Mouse (Mus musculus): ENCODE measurements at regions not wholly inside any gene's neighbourhood (a gene's known extent, or its start where the extent isn't known, plus 50 kb on each side); places are given as distances from the start of the nearest gene placed in this dataset.

- H3K4me3 ChIP-seq: no peak overlapping the region
- H3K4me1 ChIP-seq: peaks cover 8% of the 10 kb centered on the region
- no peak overlapping the region for H3K27ac ChIP-seq
- H3K4me2 ChIP-seq (replicated peaks): no peak overlapping the region
- H3K9ac ChIP-seq: no peak overlapping the region
- ATAC-seq (ENCODE audit: low FRiP score, low read depth): no peak
- no peaks in the 10 kb centered on the region for H3K27me3 ChIP-seq
- 75% methylated on average over 6 of the region's 6 CpGs for WGBS
- H3K9me3 ChIP-seq: no peaks in the 10 kb centered on the region; the same call in 1 of the 2 replicates
- no peaks in the 10 kb centered on the region for H3K36me3 ChIP-seq
Measured at GRCm38 (mm10) chr1:42025781-42026180, 669.8 kb upstream of the Pou3f3 start.

- Histone ChIP-seq H3K9ac (no peak overlapping the region), H3K4me3 (no peak overlapping the region), H3K4me2 (replicated peaks) (peak overlapping the region; percentile 34), H3K27me3 (no peaks in the 10 kb centered on the region), H3K36me3 (no peaks in the 10 kb centered on the region), H3K4me1 (peaks cover 8% of the 10 kb centered on the region), H3K27ac (no peak overlapping the region), H3K9me3 (no peaks in the 10 kb centered on the region; the same call in 1 of the 2 replicates)
- no peak for ATAC-seq (ENCODE audit: low FRiP score, low read depth)
- WGBS: 15% methylated on average over 5 of the region's 5 CpGs
Measured at GRCm38 (mm10) chr1:42026423-42026822, 669.1 kb upstream of the Pou3f3 start.

GRCm38 (mm10) chr1:42033786-42034185 is 661.8 kb upstream of the Pou3f3 start:
- no peaks in the 10 kb centered on the region for H3K9me3 ChIP-seq
- H3K27ac ChIP-seq: no peak overlapping the region
- no peaks in the 10 kb centered on the region for H3K36me3 ChIP-seq
- H3K27me3 ChIP-seq: no peaks in the 10 kb centered on the region
- no peaks in the 10 kb centered on the region for H3K4me1 ChIP-seq
- no peak overlapping the region for H3K4me3 ChIP-seq
- ATAC-seq (ENCODE audit: low FRiP score, low read depth): no peak
- no peak overlapping the region for H3K9ac ChIP-seq
- 86% methylated on average over 2 of the region's 2 CpGs for WGBS
- no peak overlapping the region for H3K4me2 ChIP-seq (replicated peaks)

GRCm38 (mm10) chr1:42035371-42035770 is 660.2 kb upstream of the Pou3f3 start:
- Histone ChIP-seq H3K4me2 (replicated peaks) (no peak overlapping the region), H3K27ac (no peak overlapping the region), H3K9me3 (no peaks in the 10 kb centered on the region), H3K4me3 (no peak overlapping the region), H3K9ac (no peak overlapping the region), H3K4me1 (no peaks in the 10 kb centered on the region), H3K27me3 (no peaks in the 10 kb centered on the region), H3K36me3 (no peaks in the 10 kb centered on the region)
- 87% methylated on average over 4 of the region's 4 CpGs for WGBS
- ATAC-seq (ENCODE audit: low FRiP score, low read depth): no peak

GRCm38 (mm10) chr1:42041544-42041943 is 654.0 kb upstream of the Pou3f3 start:
- Histone ChIP-seq H3K36me3 (no peaks in the 10 kb centered on the region), H3K4me3 (no peak overlapping the region), H3K9ac (no peak overlapping the region), H3K4me2 (replicated peaks) (no peak overlapping the region), H3K27ac (no peak overlapping the region), H3K27me3 (no peaks in the 10 kb centered on the region), H3K9me3 (no peaks in the 10 kb centered on the region), H3K4me1 (no peaks in the 10 kb centered on the region)
- ATAC-seq (ENCODE audit: low FRiP score, low read depth): no peak
- WGBS: 73% methylated on average over 2 of the region's 2 CpGs

- no peaks in the 10 kb centered on the region for H3K4me1 ChIP-seq
Measured at GRCm38 (mm10) chr1:42058494-42058893, 637.1 kb upstream of the Pou3f3 start.

GRCm38 (mm10) chr1:42070064-42070463 is 625.5 kb upstream of the Pou3f3 start:
- H3K27me3 ChIP-seq: no peaks in the 10 kb centered on the region
- H3K9me3 ChIP-seq: no peaks in the 10 kb centered on the region
- no peaks in the 10 kb centered on the region for H3K4me1 ChIP-seq
- WGBS: 61% methylated on average over 5 of the region's 5 CpGs
- no peaks in the 10 kb centered on the region for H3K36me3 ChIP-seq
- ATAC-seq (ENCODE audit: low FRiP score, low read depth): no peak
- H3K9ac ChIP-seq: no peak overlapping the region
- H3K4me3 ChIP-seq: no peak overlapping the region
- H3K4me2 ChIP-seq (replicated peaks): no peak overlapping the region
- H3K27ac ChIP-seq: no peak overlapping the region

More at GRCm38 (mm10) chr1:42058494-42058893, 637.1 kb upstream of the Pou3f3 start:
- H3K4me3 ChIP-seq: no peak overlapping the region
- H3K9me3 ChIP-seq: no peaks in the 10 kb centered on the region
- no peak for ATAC-seq (ENCODE audit: low FRiP score, low read depth)
- H3K9ac ChIP-seq: no peak overlapping the region
- H3K27me3 ChIP-seq: no peaks in the 10 kb centered on the region
- no peak overlapping the region for H3K27ac ChIP-seq
- H3K36me3 ChIP-seq: no peaks in the 10 kb centered on the region
- no peak overlapping the region for H3K4me2 ChIP-seq (replicated peaks)

- ATAC-seq (ENCODE audit: low FRiP score, low read depth): no peak
- Histone ChIP-seq H3K4me2 (replicated peaks) (no peak overlapping the region), H3K36me3 (no peaks in the 10 kb centered on the region), H3K27me3 (no peaks in the 10 kb centered on the region), H3K9ac (no peak overlapping the region), H3K4me1 (no peaks in the 10 kb centered on the region), H3K27ac (no peak overlapping the region), H3K4me3 (no peak overlapping the region), H3K9me3 (no peaks in the 10 kb centered on the region)
- WGBS: 67% methylated on average over 2 of the region's 2 CpGs
Measured at GRCm38 (mm10) chr1:42096026-42096425, 599.5 kb upstream of the Pou3f3 start.

- Histone ChIP-seq H3K36me3 (no peaks in the 10 kb centered on the region), H3K27me3 (no peaks in the 10 kb centered on the region), H3K4me1 (no peaks in the 10 kb centered on the region), H3K9me3 (no peaks in the 10 kb centered on the region), H3K4me3 (no peak overlapping the region), H3K9ac (no peak overlapping the region), H3K27ac (no peak overlapping the region), H3K4me2 (replicated peaks) (no peak overlapping the region)
- no peak for ATAC-seq (ENCODE audit: low FRiP score, low read depth)
- 82% methylated on average over 2 of the region's 2 CpGs for whole genome bisulfite sequencing
Measured at GRCm38 (mm10) chr1:42098580-42098979, 597.0 kb upstream of the Pou3f3 start.

- WGBS: 79% methylated on average over 5 of the region's 5 CpGs
- H3K4me1 ChIP-seq: no peaks in the 10 kb centered on the region
- no peak overlapping the region for H3K9ac ChIP-seq
- no peaks in the 10 kb centered on the region for H3K36me3 ChIP-seq
- ATAC-seq (ENCODE audit: low FRiP score, low read depth): no peak
- no peak overlapping the region for H3K4me2 ChIP-seq (replicated peaks)
- H3K4me3 ChIP-seq: no peak overlapping the region
- no peak overlapping the region for H3K27ac ChIP-seq
- no peaks in the 10 kb centered on the region for H3K9me3 ChIP-seq
- no peaks in the 10 kb centered on the region for H3K27me3 ChIP-seq
Measured at GRCm38 (mm10) chr1:42107521-42107920, 588.0 kb upstream of the Pou3f3 start.

- Histone ChIP-seq H3K4me1 (no peaks in the 10 kb centered on the region), H3K9me3 (no peaks in the 10 kb centered on the region), H3K27ac (no peak overlapping the region), H3K9ac (no peak overlapping the region), H3K27me3 (no peaks in the 10 kb centered on the region), H3K4me3 (no peak overlapping the region), H3K36me3 (no peaks in the 10 kb centered on the region), H3K4me2 (replicated peaks) (no peak overlapping the region)
- WGBS: 85% methylated on average over 1 of the region's 1 CpGs
- ATAC-seq (ENCODE audit: low FRiP score, low read depth): no peak
Measured at GRCm38 (mm10) chr1:42107925-42108324, 587.6 kb upstream of the Pou3f3 start.

- WGBS: 78% methylated on average over 13 of the region's 13 CpGs
- Histone ChIP-seq H3K9me3 (no peaks in the 10 kb centered on the region), H3K4me1 (0 out of 2 replicates have a peak, but pooled peaks cover 4% of the 10 kb centered on the region), H3K9ac (no peak overlapping the region), H3K27me3 (no peaks in the 10 kb centered on the region), H3K4me3 (no peak overlapping the region), H3K36me3 (no peaks in the 10 kb centered on the region), H3K27ac (no peak overlapping the region), H3K4me2 (replicated peaks) (no peak overlapping the region)
- no peak for ATAC-seq (ENCODE audit: low FRiP score, low read depth)
Measured at GRCm38 (mm10) chr1:42152175-42152790, 543.3 kb upstream of the Pou3f3 start.

- Histone ChIP-seq H3K27me3 (no peaks in the 10 kb centered on the region), H3K9ac (no peak overlapping the region), H3K4me1 (0 out of 2 replicates have a peak, but pooled peaks cover 4% of the 10 kb centered on the region), H3K4me3 (no peak overlapping the region), H3K36me3 (no peaks in the 10 kb centered on the region), H3K4me2 (replicated peaks) (no peak overlapping the region), H3K27ac (no peak overlapping the region), H3K9me3 (no peaks in the 10 kb centered on the region)
- no peak for ATAC-seq (ENCODE audit: low FRiP score, low read depth)
- 49% methylated on average over 2 of the region's 3 CpGs for WGBS
Measured at GRCm38 (mm10) chr1:42152916-42153315, 542.7 kb upstream of the Pou3f3 start.
